Mouse (Mus musculus) myocyte (in vitro differentiated cells): ENCODE measurements around the gene Prcp.

Source experiments
- POLR2A ChIP-seq: IDR thresholded peaks from one replicate; pipeline ENCODE4 v1.6.1; 2011; ENCODE audit warnings: low read depth, mild to moderate bottlenecking, control low read depth, moderate library complexity; ENCODE audit not compliant: insufficient read length
- REST ChIP-seq: IDR thresholded peaks from one replicate; pipeline ENCODE4 v1.6.1; 2011; ENCODE audit warnings: mild to moderate bottlenecking, control low read depth, moderate library complexity; ENCODE audit not compliant: insufficient read depth, insufficient read length
- TCF12 ChIP-seq: IDR thresholded peaks from one replicate; pipeline ENCODE4 v1.6.1; 2011; ENCODE audit warnings: mild to moderate bottlenecking, control low read depth; ENCODE audit not compliant: poor library complexity, insufficient read depth, severe bottlenecking
- USF1 ChIP-seq: IDR thresholded peaks from one replicate; pipeline ENCODE4 v1.6.1; 2011; ENCODE audit warnings: low read depth, mild to moderate bottlenecking, control low read depth, moderate library complexity

- TF ChIP-seq POLR2A = no peak
- no peak for TF ChIP-seq USF1
- no peak for TF ChIP-seq REST
- no peak for TF ChIP-seq TCF12
These were observed 46.3 kb upstream of the Prcp start for GRCm38 (mm10) chr7:92827981-92828380.
